Mouse (Mus musculus) myocyte (in vitro differentiated cells): ENCODE results near the gene Kcna3. TPM values are rescaled to one million over a fixed set of nuclear protein-coding genes. Genes with fewer than 3 reads are reported as not detected.

ENCODE experiments used
- H3K27me3 ChIP-seq: one replicate; pipeline ENCODE4 v1.6.1; 2011; ENCODE audit not compliant: control insufficient read depth, insufficient read depth, insufficient read length
- H3K36me3 ChIP-seq: one replicate; pipeline ENCODE4 v1.6.1; 2011; ENCODE audit not compliant: control insufficient read depth, insufficient read depth
- H3K4me2 ChIP-seq: one replicate; pipeline ENCODE4 v1.6.1; 2011; ENCODE audit warnings: low read depth, control low read depth
- H3K4me3 ChIP-seq: one replicate; pipeline ENCODE4 v1.5.1; 2011; ENCODE audit warnings: mild to moderate bottlenecking, control low read depth, moderate library complexity
- H3K79me2 ChIP-seq: one replicate; pipeline ENCODE4 v1.6.1; 2011; ENCODE audit not compliant: control insufficient read depth, insufficient read depth
- H3ac ChIP-seq: one replicate; pipeline ENCODE4 v1.6.1; 2011; ENCODE audit not compliant: control insufficient read depth, insufficient read length
- CEBPB ChIP-seq: IDR thresholded peaks from 2 replicates; pipeline ENCODE4 v1.6.1; 2011; ENCODE audit warnings: mild to moderate bottlenecking, moderate library complexity; ENCODE audit not compliant: poor library complexity, insufficient read depth, severe bottlenecking
- E2F4 ChIP-seq: IDR thresholded peaks from one replicate; pipeline ENCODE4 v1.6.1; 2011; ENCODE audit warnings: mild to moderate bottlenecking, control low read depth, moderate library complexity; ENCODE audit not compliant: insufficient read depth
- MAX ChIP-seq: IDR thresholded peaks from one replicate; pipeline ENCODE4 v1.6.1; 2011; ENCODE audit warnings: low read depth, mild to moderate bottlenecking, control low read depth
- MYOD1 ChIP-seq, 3 experiments: IDR thresholded peaks; one replicate each; pipeline ENCODE4 v1.6.1; 2011; ENCODE audit warnings: control low read depth in 2 of 3, low read depth in 2 of 3, mild to moderate bottlenecking in 2 of 3, moderate library complexity in 1 of 3; ENCODE audit not compliant: insufficient read length in 2 of 3, control insufficient read depth in 1 of 3
- MYOG ChIP-seq, 3 experiments: IDR thresholded peaks; one replicate each; pipeline ENCODE4 v1.6.1; 2011; ENCODE audit warnings: control low read depth in 2 of 3, low read depth in 2 of 3, mild to moderate bottlenecking in 2 of 3; ENCODE audit not compliant: insufficient read length in 2 of 3, control insufficient read depth in 1 of 3, insufficient read depth in 1 of 3
- POLR2A ChIP-seq: IDR thresholded peaks from one replicate; pipeline ENCODE4 v1.6.1; 2011; ENCODE audit warnings: low read depth, mild to moderate bottlenecking, control low read depth, moderate library complexity; ENCODE audit not compliant: insufficient read length
- POLR2AphosphoS2 ChIP-seq: IDR thresholded peaks from one replicate; pipeline ENCODE4 v1.6.1; 2011; ENCODE audit warnings: low read depth, control low read depth; ENCODE audit not compliant: insufficient read length
- REST ChIP-seq: IDR thresholded peaks from one replicate; pipeline ENCODE4 v1.6.1; 2011; ENCODE audit warnings: mild to moderate bottlenecking, control low read depth, moderate library complexity; ENCODE audit not compliant: insufficient read depth, insufficient read length
- SRF ChIP-seq: IDR thresholded peaks from one replicate; pipeline ENCODE4 v1.6.1; 2011; ENCODE audit warnings: low read depth; ENCODE audit not compliant: control insufficient read depth, insufficient read length
- TCF12 ChIP-seq: IDR thresholded peaks from one replicate; pipeline ENCODE4 v1.6.1; 2011; ENCODE audit warnings: mild to moderate bottlenecking, control low read depth; ENCODE audit not compliant: poor library complexity, insufficient read depth, severe bottlenecking
- TCF3 ChIP-seq: IDR thresholded peaks from one replicate; pipeline ENCODE4 v1.6.1; 2011; ENCODE audit warnings: low read depth, control low read depth; ENCODE audit not compliant: insufficient read length
- USF1 ChIP-seq: IDR thresholded peaks from one replicate; pipeline ENCODE4 v1.6.1; 2011; ENCODE audit warnings: low read depth, mild to moderate bottlenecking, control low read depth, moderate library complexity
- polyA plus RNA-seq: library from polyadenylated mRNA; unstranded; fragments of >200 nt; fragmentation: generic; extraction: Trizol; gene quantifications from one replicate; pipeline ENCODE4 v1.2.1, GENCODE M21; 2012; ENCODE audit warnings: missing spikeins

Kcna3 gene
- polyA plus RNA-seq, 1 experiment = 0.07 TPM

DNA sequence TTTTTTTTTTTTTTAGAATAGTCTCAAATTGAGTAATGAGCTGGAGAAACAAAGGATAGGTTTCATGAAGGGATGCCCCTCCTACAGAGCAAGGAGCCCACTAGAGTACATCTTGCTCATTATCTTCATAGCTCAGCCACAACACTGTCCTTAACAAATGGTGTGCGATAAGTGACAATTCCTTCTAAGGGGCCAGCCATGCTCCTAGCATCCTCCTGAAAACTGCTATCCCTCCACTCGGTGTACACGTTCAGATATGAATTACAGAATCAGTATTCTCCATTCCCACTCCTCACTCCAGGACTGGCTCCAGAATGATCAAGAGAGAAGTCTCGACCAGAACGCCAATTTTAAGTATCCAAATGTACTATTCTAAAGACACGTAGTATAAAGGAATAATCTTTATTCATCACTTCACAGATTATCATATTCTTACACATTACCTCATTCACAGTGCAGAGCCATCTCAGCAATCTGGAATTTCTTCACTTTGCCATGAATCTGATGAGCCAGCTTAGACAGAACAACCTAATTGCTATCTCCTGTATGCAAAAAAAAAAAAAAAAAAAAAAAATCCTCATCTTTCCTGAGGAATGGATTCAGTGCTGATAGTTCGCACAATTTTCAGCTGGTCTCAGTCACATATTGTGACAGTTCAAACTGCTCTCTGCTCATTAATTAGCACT lies 30.3 kb downstream of the Kcna3 start:
- H3K27me3 ChIP-seq = no peaks in the 10 kb centered on the region
- H3K4me2 ChIP-seq = no peak overlapping the region
- H3K79me2 ChIP-seq = no peaks in the 10 kb centered on the region
- H3K4me3 ChIP-seq = no peak overlapping the region
- no peak overlapping the region for H3ac ChIP-seq
- H3K36me3 ChIP-seq = no peaks in the 10 kb centered on the region
- TF ChIP-seq E2F4 (no peak), USF1 (no peak), SRF (no peak), MYOG (IDR thresholded peaks at IDR 0.05; ENCODE audit: control insufficient read depth in 1 of 3, insufficient read depth in 1 of 3, insufficient read length in 2 of 3, low read depth in 2 of 3) (no peak), TCF3 (no peak), REST (no peak), POLR2A (no peak), TCF12 (no peak), MAX (no peak), CEBPB (no peak), POLR2AphosphoS2 (no peak)

DNA sequence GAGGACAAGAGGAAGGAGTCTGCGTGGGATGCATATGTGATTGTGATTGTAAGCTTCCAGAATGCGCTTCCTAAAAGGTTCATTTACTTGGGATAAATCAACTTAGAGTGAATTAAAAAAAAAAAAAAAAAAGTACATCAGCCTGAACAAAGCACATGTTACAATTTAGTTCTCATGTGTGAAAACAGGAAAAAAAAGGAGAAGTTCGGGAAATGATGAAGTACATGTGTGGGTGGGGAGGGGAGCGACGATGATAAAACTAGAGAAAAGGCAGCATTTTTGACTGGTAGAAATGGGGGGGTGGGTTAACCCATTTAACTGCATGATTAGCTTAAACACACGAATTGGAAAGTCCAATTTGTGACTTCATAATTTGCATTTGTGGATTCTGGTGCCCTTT lies 31.3 kb downstream of the Kcna3 start:
- no peaks in the 10 kb centered on the region for H3K27me3 ChIP-seq
- no peak overlapping the region for H3K4me2 ChIP-seq
- no peaks in the 10 kb centered on the region for H3K79me2 ChIP-seq
- no peaks in the 10 kb centered on the region for H3K36me3 ChIP-seq
- H3ac ChIP-seq = no peak overlapping the region
- no peak overlapping the region for H3K4me3 ChIP-seq
- no peak for TF ChIP-seq MAX
- TF ChIP-seq CEBPB = no peak
- no peak for TF ChIP-seq TCF3
- TF ChIP-seq POLR2A = no peak
- no peak for TF ChIP-seq MYOD1 (IDR thresholded peaks at IDR 0.05; ENCODE audit: control insufficient read depth in 1 of 3, insufficient read length in 2 of 3, low read depth in 2 of 3)
- no peak for TF ChIP-seq E2F4
- TF ChIP-seq POLR2AphosphoS2 = no peak
- TF ChIP-seq REST = no peak
- TF ChIP-seq SRF = no peak
- TF ChIP-seq TCF12 = no peak
- TF ChIP-seq USF1 = no peak
- no peak for TF ChIP-seq MYOG (IDR thresholded peaks at IDR 0.05; ENCODE audit: control insufficient read depth in 1 of 3, insufficient read depth in 1 of 3, insufficient read length in 2 of 3, low read depth in 2 of 3)

DNA sequence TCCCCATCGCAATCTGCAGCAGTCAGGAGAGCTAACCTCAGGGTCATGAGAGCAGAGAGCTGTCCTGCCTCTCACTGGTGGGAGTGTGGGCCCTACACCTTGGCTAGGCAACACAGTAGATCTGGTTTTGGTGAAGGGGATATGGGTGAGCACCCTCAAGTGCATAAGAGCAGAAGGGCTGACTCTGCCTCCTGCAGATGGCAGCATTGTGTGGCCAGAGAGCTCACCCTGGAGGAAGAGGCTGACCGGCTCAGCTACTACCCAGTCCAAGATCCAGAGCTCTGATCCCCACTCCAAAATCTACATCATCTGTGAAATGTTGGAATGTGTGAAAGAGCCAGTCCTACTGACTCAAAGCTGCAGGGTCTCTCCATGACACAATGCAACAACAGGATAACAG lies 37.9 kb downstream of the Kcna3 start:
- no peaks in the 10 kb centered on the region for H3K79me2 ChIP-seq
- no peak for TF ChIP-seq MYOD1 (IDR thresholded peaks at IDR 0.05; ENCODE audit: control insufficient read depth in 1 of 3, insufficient read length in 2 of 3, low read depth in 2 of 3)
- no peak for TF ChIP-seq USF1
- TF ChIP-seq POLR2AphosphoS2 = no peak
- TF ChIP-seq MYOG (IDR thresholded peaks at IDR 0.05; ENCODE audit: control insufficient read depth in 1 of 3, insufficient read depth in 1 of 3, insufficient read length in 2 of 3, low read depth in 2 of 3) = no peak
- TF ChIP-seq E2F4 = no peak
- TF ChIP-seq SRF = no peak
- no peak for TF ChIP-seq MAX
- no peak for TF ChIP-seq TCF3
- no peak for TF ChIP-seq REST
- no peak for TF ChIP-seq TCF12
- no peak for TF ChIP-seq CEBPB
- TF ChIP-seq POLR2A = no peak
- no peak overlapping the region for H3K4me2 ChIP-seq
- no peaks in the 10 kb centered on the region for H3K36me3 ChIP-seq
- no peaks in the 10 kb centered on the region for H3K27me3 ChIP-seq
- H3ac ChIP-seq = no peak overlapping the region
- H3K4me3 ChIP-seq = no peak overlapping the region

DNA sequence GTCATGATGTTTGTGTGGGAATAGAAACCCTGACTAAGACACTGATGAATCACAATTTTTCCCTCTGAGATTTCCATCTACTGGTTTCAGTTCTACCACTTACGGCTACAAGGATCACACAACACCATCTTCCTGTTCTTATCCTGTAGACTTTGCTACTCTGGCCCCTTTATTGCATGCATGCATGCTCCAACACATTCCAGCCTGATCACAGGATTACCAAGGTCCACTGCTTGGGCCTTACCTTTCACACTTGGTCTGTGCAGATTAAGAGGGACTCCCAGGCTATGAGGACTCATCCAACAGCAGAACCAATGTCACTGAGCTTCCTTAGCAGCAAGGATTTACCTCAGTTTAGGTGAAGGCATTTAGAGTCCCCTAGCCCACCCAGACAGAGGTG lies 39.7 kb downstream of the Kcna3 start:
- Histone ChIP-seq H3K36me3 (no peaks in the 10 kb centered on the region), H3K79me2 (no peaks in the 10 kb centered on the region), H3K27me3 (no peaks in the 10 kb centered on the region), H3K4me3 (no peak overlapping the region), H3ac (no peak overlapping the region), H3K4me2 (no peak overlapping the region)
- no peak for TF ChIP-seq MAX
- TF ChIP-seq E2F4 = no peak
- no peak for TF ChIP-seq POLR2A
- TF ChIP-seq MYOD1 (IDR thresholded peaks at IDR 0.05; ENCODE audit: control insufficient read depth in 1 of 3, insufficient read length in 2 of 3, low read depth in 2 of 3) = no peak
- no peak for TF ChIP-seq MYOG (IDR thresholded peaks at IDR 0.05; ENCODE audit: control insufficient read depth in 1 of 3, insufficient read depth in 1 of 3, insufficient read length in 2 of 3, low read depth in 2 of 3)
- TF ChIP-seq REST = no peak
- TF ChIP-seq CEBPB = no peak
- TF ChIP-seq USF1 = no peak
- no peak for TF ChIP-seq POLR2AphosphoS2
- no peak for TF ChIP-seq SRF
- no peak for TF ChIP-seq TCF3
- no peak for TF ChIP-seq TCF12
